In the genomic region with DNA sequence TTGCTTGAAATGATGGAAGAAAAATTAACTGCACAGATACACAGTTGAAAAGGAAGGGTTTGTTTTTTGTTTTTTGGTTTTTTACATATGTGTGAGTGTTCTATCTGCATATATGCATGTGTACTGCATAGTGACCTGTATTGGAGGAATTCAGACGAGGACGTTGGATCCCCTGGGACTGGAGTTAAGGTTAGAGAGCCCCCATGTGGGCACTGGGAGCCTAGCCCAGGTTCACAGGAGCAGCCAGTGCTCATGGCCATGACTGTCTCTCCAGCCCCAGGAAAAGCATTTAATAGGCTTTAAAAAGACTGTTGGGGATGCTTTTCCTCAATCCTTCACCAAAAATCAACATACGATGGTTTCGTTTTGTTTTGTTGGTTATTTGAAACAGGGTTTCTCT, we compare ENCODE assay signal across 17 mouse cellular contexts.
A peak's percentile ranks its signal among the peaks of the same experiment; 100 is the strongest.
DNase-seq lines count a peak whose midpoint lies in the region; ATAC-seq and TF ChIP-seq lines count a peak whose summit lies in the region.
"Had no signal": no experiment of that assay in that cellular context is flagged by ENCODE, and none has a peak within 500 bp of the region (broad histone marks: within the 10 kb centered on the region; RNA-seq: fewer than 3 reads in every experiment).

No protein-coding gene starts in this region.

- H3K4me3 ChIP-seq in heart, postnatal 0 days (ENCODE audit: low read depth, low read length), result no peak overlapping the region
- H3K4me3 ChIP-seq in lung, adult 2 months (replicated peaks; ENCODE audit: extremely low read depth, low read depth, low read length), result no peak overlapping the region
- H3K4me3 ChIP-seq in CH12.LX (replicated peaks in 1 of 3; ENCODE audit: low read depth in 2 of 3, low read length in 2 of 3, poor library complexity in 1 of 3), result no peak overlapping the region
- H3K4me3 ChIP-seq in bone marrow, adult 2 months (replicated peaks; ENCODE audit: control insufficient read depth, low read depth, low read length), result no peak overlapping the region
- H3K4me3 ChIP-seq: embryonic facial prominence, embryonic 12.5 days; forebrain, embryonic 10.5 days; megakaryocyte, embryonic 14.5 days had no signal

- no peak for TF ChIP-seq POLR2A in lung, adult 2 months (IDR thresholded peaks at IDR 0.05; ENCODE audit: borderline replicate concordance, extremely low read depth, low read depth, low read length)
- TF ChIP-seq POLR2A in CH12.LX (IDR thresholded peaks at IDR 0.05; ENCODE audit: low read depth, low read length), result no peak
- TF ChIP-seq POLR2A in bone marrow, adult 2 months (IDR thresholded peaks at IDR 0.05; ENCODE audit: borderline replicate concordance, control insufficient read depth, low read depth, low read length), result no peak

- H3K4me1 ChIP-seq in heart, postnatal 0 days (ENCODE audit: control insufficient read depth, insufficient read depth), result no peaks in the 10 kb centered on the region
- H3K4me1 ChIP-seq in lung, adult 2 months (ENCODE audit: control insufficient read depth, insufficient read depth, low read length), result no peaks in the 10 kb centered on the region; the same call in 1 of the 2 replicates
- 0 out of 4 replicates have a peak, but pooled peaks cover 0 to 2% of the 10 kb centered on the region in 2 experiments for H3K4me1 ChIP-seq in CH12.LX (ENCODE audit: control insufficient read depth in 1 of 2, insufficient read depth in 2 of 2)
- no peaks in the 10 kb centered on the region for H3K4me1 ChIP-seq in bone marrow, adult 2 months (ENCODE audit: control insufficient read depth, insufficient read depth, low read length)
- H3K4me1 ChIP-seq: embryonic facial prominence, embryonic 12.5 days; forebrain, embryonic 10.5 days had no signal

- no peaks in the 10 kb centered on the region for H3K9me3 ChIP-seq in heart, postnatal 0 days (replicated peaks; ENCODE audit: control insufficient read depth, low read length)
- no peaks in the 10 kb centered on the region for H3K9me3 ChIP-seq in CH12.LX (replicated peaks; ENCODE audit: low read length)
- H3K9me3 ChIP-seq: embryonic facial prominence, embryonic 12.5 days; forebrain, embryonic 10.5 days; megakaryocyte, embryonic 14.5 days had no signal

- no peaks in the 10 kb centered on the region for H3K79me2 ChIP-seq in CH12.LX (replicated peaks; ENCODE audit: control insufficient read depth, extremely low read depth, insufficient read depth, poor library complexity, severe bottlenecking)

- no peak for TF ChIP-seq EP300 in heart, postnatal 0 days (IDR thresholded peaks at IDR 0.05; ENCODE audit: low read depth)
- no peak for TF ChIP-seq EP300 in CH12.LX (IDR thresholded peaks at IDR 0.05; ENCODE audit: low read length)

- no peak for DNase-seq in heart, postnatal 0 days (ENCODE audit: low spot score)
- DNase-seq in heart, postnatal 10 days, result no peak
- DNase-seq in lung, adult 2 months, result no peak
- no peak for DNase-seq in lung, postnatal 25 days (ENCODE audit: low spot score)
- DNase-seq in CH12.LX (ENCODE audit: extremely low read depth), result peak; percentile 14
- DNase-seq in adrenal gland, adult (ENCODE audit: inconsistent age in 2 of 2, low spot score in 1 of 2), result no peak
- DNase-seq in thymus, postnatal 25 days, result no peak
- DNase-seq: adrenal gland, adult 2 months; heart, postnatal 4 days; kidney, postnatal 4 days; right cerebral cortex, postnatal 25 days had no signal

- in situ Hi-C loops in CH12.LX (cut with MboI; ENCODE audit: low pct_ligation_motif_present, low pct_unique_long_range_greater_than_20kb, low sequenced_read_pairs), result loop anchor here (25.0 kb wide), 1 partner anchor 285 kb away; no protein-coding TSS in a partner anchor

- peak; percentile 25; the same call in 1 of the 2 replicates for TF ChIP-seq CTCF in heart, postnatal 0 days (IDR thresholded peaks at IDR 0.05; ENCODE audit: low read depth)
- TF ChIP-seq CTCF in lung, adult 2 months (IDR thresholded peaks at IDR 0.05; ENCODE audit: insufficient read depth, low read length), result 0 out of 2 replicates have a peak, but pooled peaks have one; percentile 11
- peak; percentile 8 to 62; a peak in 2 of 4 replicates for TF ChIP-seq CTCF in CH12.LX (conservative IDR thresholded peaks at IDR 0.05 in 1 of 2, IDR thresholded peaks at IDR 0.05 in 1 of 2; ENCODE audit: low read depth in 2 of 2, low read length in 2 of 2)
- TF ChIP-seq CTCF in bone marrow, adult 2 months (IDR thresholded peaks at IDR 0.05; ENCODE audit: control insufficient read depth, insufficient read depth, low read length), result peak; percentile 11; the same call in 1 of the 2 replicates

- H3K27me3 ChIP-seq in heart, postnatal 0 days (ENCODE audit: control insufficient read depth, insufficient read depth, low read length), result no peaks in the 10 kb centered on the region
- H3K27me3 ChIP-seq in CH12.LX (replicated peaks), result no peaks in the 10 kb centered on the region
- H3K27me3 ChIP-seq: embryonic facial prominence, embryonic 12.5 days; megakaryocyte, embryonic 14.5 days; Patski had no signal

- H3K27ac ChIP-seq in heart, postnatal 0 days (ENCODE audit: low read depth), result no peak overlapping the region
- H3K27ac ChIP-seq in CH12.LX (ENCODE audit: insufficient read depth, low read depth), result no peak overlapping the region
- H3K27ac ChIP-seq in bone marrow, adult 2 months (ENCODE audit: control insufficient read depth, insufficient read depth, low read depth, low read length, poor library complexity), result no peak overlapping the region
- H3K27ac ChIP-seq: embryonic facial prominence, embryonic 12.5 days; forebrain, embryonic 10.5 days had no signal

- H3K4me2 ChIP-seq in heart, postnatal 0 days (ENCODE audit: low read depth, low read length), result no peak overlapping the region
- H3K4me2 ChIP-seq in CH12.LX (ENCODE audit: insufficient read depth, low read depth, poor library complexity, severe bottlenecking), result no peak overlapping the region
- H3K4me2 ChIP-seq: embryonic facial prominence, embryonic 12.5 days had no signal

- intact Hi-C loops in heart, postnatal 10 days (cut with DNase I), result no loop called here

- no peak for ATAC-seq in heart, postnatal 0 days (ENCODE audit: insufficient read depth, low read depth)
- ATAC-seq: intestine, embryonic 16.5 days; Patski had no signal

- H3K36me3 ChIP-seq in heart, postnatal 0 days (replicated peaks; ENCODE audit: control insufficient read depth, insufficient read depth, low read length), result peaks cover 87% of the 10 kb centered on the region
- H3K36me3 ChIP-seq in CH12.LX (replicated peaks in 1 of 2; ENCODE audit: control insufficient read depth in 1 of 2, insufficient read depth in 1 of 2, low read length in 1 of 2), result peaks cover 84 to 98% of the 10 kb centered on the region in 2 experiments

- H3K9ac ChIP-seq in heart, postnatal 0 days (replicated peaks; ENCODE audit: low read depth, low read length), result no peak overlapping the region
- no peak overlapping the region for H3K9ac ChIP-seq in CH12.LX (ENCODE audit: insufficient read depth, low read depth)
- H3K9ac ChIP-seq: embryonic facial prominence, embryonic 12.5 days had no signal

- peak; percentile 42 for TF ChIP-seq RAD21 in CH12.LX (IDR thresholded peaks at IDR 0.05; ENCODE audit: low read depth, low read length)

- 65% methylated on average over 4 of the region's 4 CpGs for WGBS in heart, postnatal 0 days
- 56% methylated on average over 4 of the region's 4 CpGs for WGBS in lung, adult 2 months
- 65% methylated on average over 4 of the region's 4 CpGs for WGBS in bone marrow, adult 2 months

- dilution Hi-C loops in CH12.LX (cut with MboI; ENCODE audit: extremely low pct_ligation_motif_present, extremely low pct_unique_long_range_greater_than_20kb, low sequenced_read_pairs), result no loop called here

TF ChIP-seq in CH12.LX, 34 proteins besides CTCF, POLR2A, EP300 and RAD21:
- TF ChIP-seq SMC3 (IDR thresholded peaks at IDR 0.05; ENCODE audit: low read depth, low read length) (peak; percentile 49), CHD1 (IDR thresholded peaks at IDR 0.05; ENCODE audit: low read depth, low read length) (no peak), NELFE (IDR thresholded peaks at IDR 0.05; ENCODE audit: low read depth, low read length) (0 out of 2 replicates have a peak, but pooled peaks have one; percentile 15), USF1 (IDR thresholded peaks at IDR 0.05; ENCODE audit: low read depth, low read length) (no peak), PAX5 (IDR thresholded peaks at IDR 0.05; ENCODE audit: low read length) (no peak), USF2 (conservative IDR thresholded peaks at IDR 0.05; ENCODE audit: low read depth, low read length) (no peak), RCOR1 (conservative IDR thresholded peaks at IDR 0.05; ENCODE audit: low read depth, low read length) (no peak), ZKSCAN1 (IDR thresholded peaks at IDR 0.05; ENCODE audit: borderline replicate concordance, low read depth, low read length) (no peak)
TF ChIP-seq in CH12.LX: peak in this region for 2.
